Mouse (Mus musculus) cortical plate, adult 2 months (tissue): Measurements from ENCODE around the gene Wdr92.

ENCODE experiments used
- CTCF ChIP-seq: fragments of 200-500 bp; IDR thresholded peaks from 2 replicates; pipeline ENCODE4 v1.5.1; 2011; ENCODE audit warnings: mild to moderate bottlenecking, control low read depth, low read length; ENCODE audit not compliant: insufficient read depth; ENCODE audit errors: extremely low read depth
- POLR2A ChIP-seq: fragments of 200-500 bp; IDR thresholded peaks from 2 replicates; pipeline ENCODE4 v1.6.1; 2011; ENCODE audit warnings: mild to moderate bottlenecking, low read length, control low read depth; ENCODE audit not compliant: insufficient read depth; ENCODE audit errors: extremely low read depth

DNA sequence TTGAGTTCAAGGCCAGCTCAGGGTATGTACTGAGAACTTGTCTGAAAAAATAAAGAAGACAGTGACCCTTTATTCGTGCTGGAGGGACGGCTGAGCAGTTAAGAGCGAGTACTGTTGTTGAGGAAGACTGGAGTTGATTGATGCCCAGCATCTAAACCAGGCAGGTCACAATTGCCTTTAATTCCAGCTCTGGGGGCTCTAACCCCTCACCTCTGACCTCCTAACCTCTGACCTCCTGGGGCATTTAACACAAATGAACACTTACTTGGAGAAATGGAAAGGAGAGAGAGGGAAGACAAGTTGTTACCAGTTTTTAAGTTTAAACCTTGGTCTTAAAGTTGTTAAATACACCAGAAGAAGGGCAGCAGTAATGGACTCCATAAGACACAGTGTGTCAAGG lies 6.9 kb downstream of the Wdr92 start:
- TF ChIP-seq CTCF, result no peak
- no peak for TF ChIP-seq POLR2A
